Mouse (Mus musculus): ENCODE data around the gene Mvb12b.

DNA sequence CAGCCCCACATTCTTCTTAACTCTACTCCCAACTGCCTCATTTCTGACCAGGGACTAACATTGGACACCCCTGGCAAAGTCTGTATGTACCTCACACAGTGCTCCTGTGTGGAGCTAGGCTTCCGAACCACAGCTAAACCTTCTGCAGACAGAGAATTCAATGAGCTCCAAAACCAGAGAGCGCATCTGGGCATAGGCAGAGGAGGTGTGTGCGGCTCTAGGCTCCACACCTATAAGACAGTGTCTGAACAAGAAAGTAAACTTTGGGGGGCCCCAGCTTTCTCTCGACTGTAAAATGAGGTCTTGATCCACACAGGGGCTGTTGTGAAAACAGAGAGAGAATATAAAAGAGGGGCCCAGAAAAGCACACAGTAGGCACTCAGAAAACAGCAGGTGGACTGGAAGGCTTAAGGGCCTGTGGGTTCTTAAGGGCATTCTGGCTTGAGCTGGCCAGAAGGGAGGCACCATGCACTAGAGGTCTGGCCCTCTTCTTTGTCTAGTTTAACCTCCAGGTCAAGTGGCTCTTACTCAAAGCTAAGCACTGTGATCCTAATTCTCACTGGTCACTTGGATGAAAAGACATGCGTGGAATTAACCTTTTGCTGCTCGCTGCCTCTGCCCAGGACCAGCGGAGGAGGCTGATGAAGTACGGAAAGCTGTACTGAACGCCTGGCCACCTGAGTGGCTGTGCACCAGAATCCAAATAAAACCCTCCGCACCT is 12.7 kb downstream of the Mvb12b start:
- no peak for TF ChIP-seq CTCF (IDR thresholded peaks at IDR 0.05; ENCODE audit: low read depth)
- no peak for TF ChIP-seq EP300 (IDR thresholded peaks at IDR 0.05; ENCODE audit: low read depth)
